47 mouse cellular contexts compared by ENCODE assay signal in genomic region chr7:6252410-6252809, GRCm38 (mm10). TPM values are rescaled to one million over a fixed set of nuclear protein-coding genes. Genes with fewer than 3 reads are reported as not detected.
"Had no signal": no experiment of that assay in that cellular context is flagged by ENCODE, and none has a peak within 500 bp of the region (broad histone marks: within the 10 kb centered on the region; RNA-seq: fewer than 3 reads in every experiment).

Gene Epp13, plus strand, starts transcription at chr7:6252710.

- H3K27ac ChIP-seq: limb, embryonic 10.5 days; limb, embryonic 12.5 days; limb, embryonic 13.5 days; limb, embryonic 15.5 days; liver, embryonic 12.5 days; liver, embryonic 13.5 days; liver, embryonic 14.5 days; liver, embryonic 15.5 days; lung, embryonic 15.5 days; macrophage; midbrain, embryonic 10.5 days; midbrain, embryonic 12.5 days; midbrain, embryonic 13.5 days; midbrain, embryonic 15.5 days; neural tube, embryonic 12.5 days; neural tube, embryonic 13.5 days had no signal

- H3K9ac ChIP-seq: limb, embryonic 12.5 days; limb, embryonic 13.5 days; limb, embryonic 15.5 days; liver, embryonic 12.5 days; liver, embryonic 13.5 days; liver, embryonic 14.5 days; liver, embryonic 15.5 days; liver, postnatal 0 days; lung, embryonic 14.5 days; lung, embryonic 15.5 days; midbrain, embryonic 12.5 days; midbrain, embryonic 13.5 days; midbrain, embryonic 15.5 days; neural tube, embryonic 12.5 days; neural tube, embryonic 13.5 days had no signal

- H3K36me3 ChIP-seq: limb, embryonic 10.5 days; limb, embryonic 12.5 days; limb, embryonic 13.5 days; limb, embryonic 15.5 days; liver, embryonic 12.5 days; liver, embryonic 13.5 days; liver, embryonic 15.5 days; lung, embryonic 15.5 days; midbrain, embryonic 10.5 days; midbrain, embryonic 12.5 days; midbrain, embryonic 13.5 days; midbrain, embryonic 15.5 days; neural tube, embryonic 12.5 days; neural tube, embryonic 13.5 days had no signal

- H3K27me3 ChIP-seq: limb, embryonic 12.5 days; limb, embryonic 13.5 days; limb, embryonic 15.5 days; liver, embryonic 12.5 days; liver, embryonic 13.5 days; liver, embryonic 15.5 days; lung, embryonic 15.5 days; megakaryocyte, embryonic 14.5 days; midbrain, embryonic 12.5 days; midbrain, embryonic 13.5 days; midbrain, embryonic 15.5 days; neural tube, embryonic 12.5 days; neural tube, embryonic 13.5 days had no signal

- H3K9me3 ChIP-seq: limb, embryonic 10.5 days; limb, embryonic 12.5 days; limb, embryonic 13.5 days; limb, embryonic 15.5 days; liver, embryonic 12.5 days; liver, embryonic 13.5 days; liver, embryonic 15.5 days; lung, embryonic 15.5 days; midbrain, embryonic 15.5 days; neural tube, embryonic 13.5 days had no signal

- H3K4me1 ChIP-seq: limb, embryonic 10.5 days; limb, embryonic 12.5 days; limb, embryonic 13.5 days; limb, embryonic 15.5 days; liver, embryonic 12.5 days; liver, embryonic 13.5 days; liver, embryonic 15.5 days; lung, embryonic 15.5 days; megakaryocyte, embryonic 14.5 days; midbrain, embryonic 10.5 days; midbrain, embryonic 12.5 days; midbrain, embryonic 13.5 days; midbrain, embryonic 15.5 days; neural tube, embryonic 12.5 days; neural tube, embryonic 13.5 days had no signal

- DNase-seq: left cerebral cortex, postnatal 4 days; liver; liver, embryonic 13.5 days; liver, postnatal 0 days; lung, adult 18-20 months; lung, adult 2 months; lung, embryonic 14.5 days; lung, postnatal 10 days; lung, postnatal 14 days; lung, postnatal 36 days; lung, postnatal 4 days had no signal

- ATAC-seq: liver, embryonic 12.5 days; liver, postnatal 0 days; lung, postnatal 0 days; midbrain, embryonic 13.5 days; midbrain, embryonic 15.5 days; midbrain, embryonic 16.5 days had no signal

- H3K4me3 ChIP-seq: limb, embryonic 10.5 days; limb, embryonic 12.5 days; limb, embryonic 13.5 days; limb, embryonic 15.5 days; liver, embryonic 12.5 days; liver, embryonic 13.5 days; liver, embryonic 15.5 days; lung, embryonic 15.5 days; megakaryocyte, embryonic 14.5 days; midbrain, embryonic 10.5 days; midbrain, embryonic 12.5 days; midbrain, embryonic 13.5 days; midbrain, embryonic 15.5 days; myocyte; neural tube, embryonic 12.5 days; neural tube, embryonic 13.5 days had no signal

- H3K4me2 ChIP-seq: limb, embryonic 12.5 days; limb, embryonic 13.5 days; limb, embryonic 15.5 days; liver, embryonic 11.5 days; liver, embryonic 12.5 days; liver, embryonic 13.5 days; liver, embryonic 15.5 days; lung, embryonic 14.5 days; lung, embryonic 15.5 days; midbrain, embryonic 11.5 days; midbrain, embryonic 12.5 days; midbrain, embryonic 13.5 days; midbrain, embryonic 15.5 days; neural tube, embryonic 12.5 days; neural tube, embryonic 13.5 days had no signal

RNA-seq across cellular contexts. Expression of gene Epp13, which starts in this region (rescaled TPM):
- total RNA-seq: left cerebral cortex, postnatal 10 days; left cerebral cortex, postnatal 14 days; left cerebral cortex, postnatal 25 days; left cerebral cortex, postnatal 36 days; left cerebral cortex, postnatal 4 days; liver, adult 2 months; megakaryocyte progenitor cell, adult 5-6 weeks; megakaryocyte, adult 5-6 weeks; megakaryocyte-erythroid progenitor cell, adult 5-6 weeks; midbrain, postnatal 0 days; monocyte, adult 5-6 weeks had no signal
- polyA plus RNA-seq: limb, embryonic 10.5 days; limb, embryonic 11.5 days; limb, embryonic 12.5 days; limb, embryonic 13.5 days; limb, embryonic 14.5 days; limb, embryonic 15.5 days; liver, adult 2 months; liver, embryonic 11.5 days; liver, embryonic 12.5 days; liver, embryonic 13.5 days; liver, embryonic 14.5 days; liver, embryonic 15.5 days; liver, embryonic 16.5 days; liver, postnatal 0 days; lung, adult 2 months; lung, embryonic 14.5 days; lung, embryonic 15.5 days; lung, embryonic 16.5 days; lung, postnatal 0 days; macrophage; midbrain, embryonic 10.5 days; midbrain, embryonic 11.5 days; midbrain, embryonic 12.5 days; midbrain, embryonic 13.5 days; midbrain, embryonic 15.5 days; midbrain, embryonic 16.5 days; myocyte; neural tube, embryonic 11.5 days; neural tube, embryonic 12.5 days; neural tube, embryonic 13.5 days had no signal
